Mouse (Mus musculus) midbrain, embryonic 11.5 days (tissue): ENCODE data around the gene Fignl2. TPM values are rescaled to one million over a fixed set of nuclear protein-coding genes. Genes with fewer than 3 reads are reported as not detected.

Experiments
- ATAC-seq: fragments of 200-750 bp; cut with Nextera tagmentation; 2 replicates; pipeline ENCODE4 v1.8.0; 2017; ENCODE audit warnings: moderate TSS enrichment, moderate library complexity; ENCODE audit not compliant: low FRiP score
- DNase-seq: peaks from one replicate; pipeline ENCODE4 v3.0.0; 2015; ENCODE audit warnings: low spot score; ENCODE audit errors: missing footprints
- H3K27ac ChIP-seq: fragments of 300-500 bp; sonication (generic); 2 replicates; pipeline ENCODE4 v1.5.1; 2014; ENCODE audit warnings: low read depth, low read length
- H3K27me3 ChIP-seq: fragments of 300-500 bp; sonication (generic); 2 replicates; pipeline ENCODE4 v1.6.1; 2014; ENCODE audit warnings: mild to moderate bottlenecking, low read length, moderate library complexity, mixed read lengths; ENCODE audit not compliant: control insufficient read depth, insufficient read depth
- H3K36me3 ChIP-seq: fragments of 300-500 bp; sonication (generic); 2 replicates; pipeline ENCODE4 v1.6.1; 2014; ENCODE audit warnings: mild to moderate bottlenecking, low read length, moderate library complexity, mixed read lengths; ENCODE audit not compliant: control insufficient read depth, insufficient read depth
- H3K4me1 ChIP-seq: fragments of 300-500 bp; sonication (generic); 2 replicates; pipeline ENCODE4 v1.6.1; 2014; ENCODE audit warnings: low read length; ENCODE audit not compliant: control insufficient read depth, insufficient read depth
- H3K4me2 ChIP-seq: fragments of 300-500 bp; sonication (generic); 2 replicates; pipeline ENCODE4 v1.6.1; 2014; ENCODE audit warnings: mild to moderate bottlenecking, moderate library complexity
- H3K4me3 ChIP-seq: fragments of 300-500 bp; sonication (generic); 2 replicates; pipeline ENCODE4 v1.5.1; 2014; ENCODE audit warnings: low read depth, low read length
- H3K9ac ChIP-seq: fragments of 300-500 bp; sonication (generic); 2 replicates; pipeline ENCODE4 v1.6.1; 2014; ENCODE audit warnings: low read length
- H3K9me3 ChIP-seq: fragments of 300-500 bp; sonication (generic); 2 replicates; pipeline ENCODE4 v1.6.1; 2016; ENCODE audit warnings: low read length; ENCODE audit not compliant: control insufficient read depth
- WGBS: fragments of 180-500 bp; shearing (Covaris S2); extraction: QIAGEN DNeasy Blood & Tissue Kit; methylation state at CpG from one replicate; pipeline ENCODE4 v1.1.7; 2014; 5-methylcytosine and 5-hydroxymethylcytosine counted together
- polyA plus RNA-seq: library from polyadenylated mRNA; unstranded; fragments of >200 nt; fragmentation: Nextera tagmentation; extraction: Ambion mirVana; gene quantifications from 2 replicates; pipeline ENCODE4 v1.2.1, GENCODE M21; 2014

Gene Fignl2
- polyA plus RNA-seq, 1 experiment from 2014 or later: 1.4 TPM

DNA sequence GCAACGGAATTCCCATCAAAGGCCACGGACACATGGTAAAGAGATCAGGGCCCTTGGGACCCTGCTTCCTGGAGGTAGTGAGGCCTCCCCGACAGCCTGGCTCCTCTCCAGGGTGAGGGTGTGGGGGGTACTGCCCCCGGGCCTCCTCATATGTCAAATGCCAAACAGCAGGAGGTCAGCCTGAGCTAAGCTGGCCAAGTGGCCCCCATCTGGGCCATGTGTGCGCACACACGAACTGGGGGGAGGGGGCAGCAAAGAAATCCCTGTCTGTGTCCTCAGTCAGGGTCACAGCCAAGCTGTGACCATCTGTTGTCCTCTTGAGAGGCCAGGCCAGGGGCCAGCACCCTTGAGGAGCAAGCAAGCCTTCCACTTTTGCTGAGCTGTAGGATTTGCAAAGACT, 13.3 kb downstream of the Fignl2 start:
- peaks cover 80% of the 10 kb centered on the region for H3K4me1 ChIP-seq
- H3K27me3 ChIP-seq: no peaks in the 10 kb centered on the region
- H3K9ac ChIP-seq: peak overlapping the region; percentile 17; the same call in 1 of the 2 replicates
- H3K27ac ChIP-seq: peak overlapping the region; percentile 92
- WGBS: 11% methylated on average over 6 of the region's 6 CpGs
- H3K4me2 ChIP-seq: peak overlapping the region; percentile 14; the same call in 1 of the 2 replicates
- no peaks in the 10 kb centered on the region for H3K9me3 ChIP-seq
- H3K4me3 ChIP-seq: no peak overlapping the region
- ATAC-seq: no peak
- H3K36me3 ChIP-seq: no peaks in the 10 kb centered on the region
- no peak for DNase-seq

DNA sequence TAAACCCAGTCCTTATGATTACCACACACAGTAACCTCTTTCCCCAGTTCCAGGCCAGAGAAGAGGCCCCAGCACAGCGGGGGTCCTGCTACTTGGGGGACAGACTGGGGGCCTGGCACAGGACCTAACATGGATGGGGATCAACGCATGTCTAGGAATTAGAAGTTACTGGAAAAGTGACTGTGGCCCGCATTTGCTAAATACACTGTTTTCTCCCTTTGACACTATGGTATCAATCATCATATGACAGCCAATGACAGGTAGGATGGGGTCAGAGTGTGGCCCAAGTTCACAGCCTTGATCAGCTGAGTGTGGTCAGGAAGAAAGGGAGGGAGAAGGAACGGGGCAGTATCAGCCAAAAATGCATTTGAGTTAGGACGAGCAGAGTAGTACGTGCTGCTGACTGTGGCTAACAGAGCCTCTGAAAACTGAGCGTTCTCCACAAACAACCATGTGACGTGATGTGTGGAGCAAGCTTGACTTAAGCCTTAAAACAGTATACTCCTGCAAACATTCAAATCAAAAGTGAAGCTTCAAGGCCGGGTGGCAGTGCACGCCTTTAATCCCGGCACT, 18.0 kb downstream of the Fignl2 start:
- Histone ChIP-seq H3K36me3 (no peaks in the 10 kb centered on the region), H3K9me3 (no peaks in the 10 kb centered on the region), H3K4me2 (peak overlapping the region; percentile 2), H3K27ac (peak overlapping the region; percentile 74), H3K4me3 (no peak overlapping the region), H3K9ac (peak overlapping the region; percentile 48), H3K4me1 (peaks cover 55% of the 10 kb centered on the region), H3K27me3 (peaks cover 2% of the 10 kb centered on the region; the same call in 1 of the 2 replicates)
- WGBS: 26% methylated on average over 11 of the region's 11 CpGs
- ATAC-seq (peak; percentile 10), DNase-seq (peak; percentile 93)

DNA sequence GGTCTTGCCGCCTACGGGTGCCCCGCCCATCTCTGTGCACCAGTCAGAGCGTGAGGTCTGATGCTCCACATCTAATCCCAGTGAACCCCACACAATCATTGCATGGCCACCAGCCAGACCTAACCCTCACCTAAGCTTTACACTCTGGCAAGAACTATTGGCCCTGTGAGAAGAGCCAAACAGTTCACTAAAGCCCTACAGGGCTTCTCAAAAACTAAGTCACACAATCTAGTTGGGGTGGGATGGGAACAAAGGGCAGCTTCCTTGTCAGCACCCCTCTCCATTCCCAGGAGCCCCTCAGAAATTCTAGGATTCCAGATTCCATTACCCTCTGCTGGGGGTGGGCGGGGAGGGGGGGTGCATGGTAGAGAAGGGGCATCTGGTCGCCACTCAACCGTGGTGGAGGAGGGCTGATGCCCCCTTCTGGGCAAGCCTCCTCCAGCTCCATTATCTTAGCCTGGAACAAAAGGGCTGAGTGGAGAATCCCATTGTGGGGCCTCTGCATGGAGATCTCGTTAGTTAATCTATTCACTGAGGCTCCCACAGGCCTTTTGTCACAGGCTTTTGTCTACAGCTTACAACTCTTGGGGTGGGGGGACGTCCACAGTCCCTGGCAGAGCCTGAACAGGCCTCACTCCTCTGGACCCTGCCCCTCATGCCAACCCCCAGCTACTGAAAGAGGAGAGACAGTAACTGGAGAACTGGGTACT, 18.6 kb downstream of the Fignl2 start:
- H3K4me3 ChIP-seq: no peak overlapping the region
- peaks cover 48% of the 10 kb centered on the region for H3K4me1 ChIP-seq
- peak overlapping the region; percentile 2 for H3K4me2 ChIP-seq
- H3K9ac ChIP-seq: peak overlapping the region; percentile 48
- no peaks in the 10 kb centered on the region for H3K9me3 ChIP-seq
- DNase-seq (peak; percentile 91), ATAC-seq (peak; percentile 75)
- no peaks in the 10 kb centered on the region for H3K36me3 ChIP-seq
- WGBS: 12% methylated on average over 9 of the region's 9 CpGs
- H3K27ac ChIP-seq: peak overlapping the region; percentile 74
- peaks cover 3% of the 10 kb centered on the region for H3K27me3 ChIP-seq

DNA sequence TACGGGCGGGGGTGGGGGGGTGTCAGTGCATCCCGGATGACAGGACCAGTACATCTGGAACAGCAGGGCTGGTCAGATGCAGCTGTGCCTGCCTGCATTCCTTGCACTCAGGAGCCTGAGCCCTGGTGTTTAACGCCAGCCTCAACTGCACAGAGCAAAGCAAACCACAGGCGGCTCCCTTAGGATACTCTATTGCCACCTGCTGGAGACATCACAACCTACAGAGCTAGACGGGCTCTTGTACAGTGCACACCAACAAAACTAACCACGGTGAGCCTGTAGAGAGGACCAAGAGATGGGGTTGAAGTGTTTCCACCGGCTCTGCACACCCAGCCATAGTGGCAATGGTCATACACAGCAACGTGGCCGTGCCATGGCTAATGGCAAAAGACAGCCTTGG, 22.1 kb downstream of the Fignl2 start:
- 0 out of 2 replicates have a peak overlapping the region, but pooled peaks have one; percentile 20 for H3K9ac ChIP-seq
- ATAC-seq (peak; percentile 59), DNase-seq (peak; percentile 94)
- no peaks in the 10 kb centered on the region for H3K9me3 ChIP-seq
- H3K4me2 ChIP-seq: no peak overlapping the region
- peaks cover 55% of the 10 kb centered on the region for H3K4me1 ChIP-seq
- no peak overlapping the region for H3K4me3 ChIP-seq
- no peaks in the 10 kb centered on the region; the same call in 1 of the 2 replicates for H3K36me3 ChIP-seq
- peaks cover 28% of the 10 kb centered on the region for H3K27me3 ChIP-seq
- H3K27ac ChIP-seq: no peak overlapping the region
- WGBS: 46% methylated on average over 10 of the region's 10 CpGs

DNA sequence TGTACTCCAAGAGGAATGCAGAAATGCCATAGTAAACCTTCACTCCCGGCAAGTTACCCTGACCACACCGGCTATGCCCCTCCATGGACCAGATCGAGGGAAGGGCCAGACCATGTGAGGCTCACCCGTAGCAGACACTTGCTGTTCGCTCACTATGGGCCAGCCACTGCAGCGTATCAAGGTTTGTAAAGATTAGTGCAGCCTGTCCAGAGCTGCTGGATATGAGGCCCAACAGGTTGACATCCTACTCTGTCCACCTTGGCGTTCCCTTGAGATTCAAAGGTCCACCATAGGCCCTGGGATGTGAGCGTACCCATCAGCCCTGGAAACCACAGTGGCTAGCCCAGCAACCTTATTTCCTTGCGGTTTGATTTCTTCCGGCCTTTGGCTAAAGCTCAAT, 23.8 kb downstream of the Fignl2 start:
- ATAC-seq: no peak
- no peak overlapping the region for H3K27ac ChIP-seq
- WGBS: 64% methylated on average over 10 of the region's 10 CpGs
- no peaks in the 10 kb centered on the region; the same call in 1 of the 2 replicates for H3K36me3 ChIP-seq
- peaks cover 42% of the 10 kb centered on the region for H3K4me1 ChIP-seq
- no peak overlapping the region for H3K9ac ChIP-seq
- H3K4me2 ChIP-seq: no peak overlapping the region
- H3K4me3 ChIP-seq: no peak overlapping the region
- peaks cover 31% of the 10 kb centered on the region for H3K27me3 ChIP-seq
- H3K9me3 ChIP-seq: no peaks in the 10 kb centered on the region
- peak; percentile 92 for DNase-seq

DNA sequence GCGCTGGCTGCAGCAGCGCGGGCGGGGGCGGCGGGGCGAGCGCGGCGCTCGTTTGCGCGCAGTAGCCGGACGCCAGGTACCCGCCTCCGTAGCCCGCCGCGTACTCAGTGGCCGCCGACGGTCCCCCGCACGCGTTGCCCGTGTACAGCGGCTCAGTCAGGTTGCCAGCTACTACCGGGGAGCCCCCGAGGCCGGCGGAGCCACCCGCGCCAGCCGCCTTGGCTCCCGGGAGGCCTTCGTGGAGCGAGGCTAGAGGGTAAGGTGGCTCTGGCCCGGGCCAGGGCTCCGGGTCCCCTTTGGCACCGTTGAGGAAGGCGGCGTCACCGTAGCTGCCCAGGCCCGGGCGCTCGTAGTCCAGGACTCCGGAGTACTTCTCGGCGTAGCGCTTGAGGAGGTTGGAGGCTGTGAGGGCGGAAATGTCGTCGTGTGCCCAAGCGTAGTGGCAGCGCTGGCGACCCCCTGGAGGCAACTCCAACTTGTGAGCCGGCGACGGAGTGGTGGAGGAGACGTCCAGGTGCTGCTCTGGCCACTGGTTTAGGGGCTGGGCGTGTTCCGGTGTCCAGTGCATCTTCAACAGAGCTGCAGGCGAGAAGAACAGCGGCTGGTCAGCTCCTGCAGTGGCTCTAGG, 24.4 kb downstream of the Fignl2 start:
- DNase-seq (peak; percentile 95), ATAC-seq (no peak)
- Histone ChIP-seq H3K27ac (no peak overlapping the region), H3K27me3 (peaks cover 31% of the 10 kb centered on the region), H3K9ac (peak overlapping the region; percentile 45), H3K4me2 (peak overlapping the region; percentile 52), H3K9me3 (no peaks in the 10 kb centered on the region), H3K4me3 (peak overlapping the region; percentile 31), H3K4me1 (peaks cover 38% of the 10 kb centered on the region), H3K36me3 (no peaks in the 10 kb centered on the region; the same call in 1 of the 2 replicates)
- 8% methylated on average over 59 of the region's 65 CpGs for WGBS

DNA sequence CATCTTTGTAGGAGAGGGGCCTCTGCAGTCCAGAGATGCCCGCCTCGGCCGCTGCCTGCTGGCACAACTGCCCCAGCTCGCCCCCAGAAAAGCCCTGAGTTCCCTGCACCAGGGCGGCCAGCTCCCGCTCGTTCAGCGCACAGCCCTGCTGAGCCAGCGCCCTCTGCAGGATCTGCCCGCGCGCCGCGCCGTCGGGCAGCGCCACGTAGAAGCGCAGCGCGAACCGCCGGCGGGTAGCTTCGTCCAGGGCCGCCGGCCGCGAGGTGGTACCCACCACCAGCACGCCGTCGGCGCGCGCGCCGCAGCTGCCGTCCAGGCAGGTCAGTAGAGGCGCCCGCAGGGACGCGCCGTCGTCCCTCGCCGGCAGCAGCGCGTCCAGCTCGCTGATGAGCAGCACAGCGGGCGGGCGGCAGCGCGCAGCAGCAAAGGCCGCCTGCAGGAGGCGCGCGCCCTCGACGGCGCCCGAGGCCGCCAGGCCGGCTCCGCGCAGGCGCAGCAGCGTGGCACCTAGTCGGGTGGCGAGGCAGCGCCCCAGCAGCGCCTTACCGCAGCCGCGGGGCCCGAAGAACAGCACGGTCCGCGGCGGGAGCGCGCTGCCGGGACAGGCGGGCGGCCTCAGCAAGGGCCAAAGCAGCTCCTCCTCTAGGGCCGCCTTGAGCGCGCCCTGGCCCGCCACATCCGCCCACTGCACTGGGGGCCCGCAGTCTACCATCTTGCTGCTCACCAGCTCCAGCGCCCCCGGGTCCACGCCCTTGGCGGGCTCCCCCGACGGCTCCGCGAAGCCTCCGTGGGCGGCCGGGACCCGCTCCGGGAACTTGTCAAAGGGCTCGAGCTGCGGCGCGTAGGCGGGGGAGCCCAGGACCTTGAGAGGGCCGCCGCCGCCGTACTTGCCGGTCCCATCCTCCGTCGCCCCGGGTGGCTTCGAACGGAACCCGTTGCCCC, 25.5 kb downstream of the Fignl2 start:
- H3K4me2 ChIP-seq: peak overlapping the region; percentile 52
- H3K9me3 ChIP-seq: no peaks in the 10 kb centered on the region
- no peak overlapping the region for H3K27ac ChIP-seq
- peak; percentile 93 for DNase-seq
- peak overlapping the region; percentile 45 for H3K9ac ChIP-seq
- 15% methylated on average over 116 of the region's 120 CpGs for WGBS
- no peaks in the 10 kb centered on the region; the same call in 1 of the 2 replicates for H3K36me3 ChIP-seq
- H3K27me3 ChIP-seq: peaks cover 31% of the 10 kb centered on the region
- 0 out of 2 replicates have a peak, but pooled peaks have one; percentile 25 for ATAC-seq
- peaks cover 33% of the 10 kb centered on the region for H3K4me1 ChIP-seq
- H3K4me3 ChIP-seq: peak overlapping the region; percentile 31

DNA sequence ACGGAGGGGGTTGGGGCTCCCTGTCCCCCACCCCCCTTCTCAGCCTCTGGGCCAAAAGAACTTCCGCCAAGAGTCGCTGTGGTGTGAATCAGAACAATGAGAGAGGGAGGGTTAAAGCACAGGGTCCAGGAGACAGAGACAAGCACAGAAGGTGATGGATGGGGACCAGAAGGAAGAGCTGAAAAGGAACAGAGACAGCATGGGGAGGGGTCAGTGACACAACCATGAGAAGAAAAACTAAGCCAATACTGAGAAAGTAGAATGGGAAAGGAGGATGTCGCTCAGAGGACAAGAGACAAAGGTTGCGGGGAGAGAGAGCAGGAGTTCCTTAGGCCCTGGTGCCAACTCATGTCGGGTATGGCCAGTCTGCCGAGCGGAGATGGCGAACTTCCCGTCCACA, 26.5 kb downstream of the Fignl2 start:
- DNase-seq: no peak

More for the DNA sequence above, 26.5 kb downstream of the Fignl2 start:
- Histone ChIP-seq H3K27me3 (peaks cover 38% of the 10 kb centered on the region), H3K4me3 (no peak overlapping the region), H3K9me3 (no peaks in the 10 kb centered on the region), H3K27ac (no peak overlapping the region), H3K4me2 (no peak overlapping the region), H3K4me1 (peaks cover 37% of the 10 kb centered on the region), H3K9ac (no peak overlapping the region), H3K36me3 (no peaks in the 10 kb centered on the region; the same call in 1 of the 2 replicates)
- WGBS: 46% methylated on average over 10 of the region's 10 CpGs
- no peak for ATAC-seq
